ENCODE assay signal across 10 mouse cellular contexts in the genomic region with DNA sequence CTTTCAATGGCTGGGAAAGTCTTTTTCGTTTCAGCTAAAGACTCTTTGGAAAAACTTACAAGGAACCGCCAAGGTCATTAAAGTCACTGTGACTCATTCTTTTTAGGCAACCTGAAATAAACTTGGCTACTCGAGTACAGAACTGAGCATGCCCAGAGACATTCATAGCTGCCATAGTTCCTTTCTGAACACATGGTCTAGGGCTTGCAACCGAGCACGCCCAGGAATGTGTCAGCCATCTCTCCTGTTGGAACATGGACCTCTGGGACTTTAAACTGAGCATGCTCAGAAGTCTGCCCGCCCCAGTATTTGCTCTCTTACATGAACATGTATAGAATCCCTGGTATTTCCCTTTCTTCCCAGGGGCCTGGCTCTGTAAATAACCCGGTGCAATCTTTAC. TPM values are rescaled to one million over a fixed set of nuclear protein-coding genes. Genes with fewer than 3 reads are reported as not detected.
A peak's percentile ranks its signal among the peaks of the same experiment; 100 is the strongest.
DNase-seq lines count a peak whose midpoint lies in the region; ATAC-seq and TF ChIP-seq lines count a peak whose summit lies in the region.
"Had no signal": no experiment of that assay in that cellular context is flagged by ENCODE, and none has a peak within 500 bp of the region (broad histone marks: within the 10 kb centered on the region; RNA-seq: fewer than 3 reads in every experiment).

No protein-coding gene starts in this region.

- no peak for TF ChIP-seq RAD21 in CH12.LX (IDR thresholded peaks at IDR 0.05; ENCODE audit: low read depth, low read length)

- no peaks in the 10 kb centered on the region for H3K9me3 ChIP-seq in kidney, embryonic 15.5 days (replicated peaks)
- no peaks in the 10 kb centered on the region for H3K9me3 ChIP-seq in CH12.LX (replicated peaks; ENCODE audit: low read length)
- no peaks in the 10 kb centered on the region for H3K9me3 ChIP-seq in lung, postnatal 0 days (ENCODE audit: low read length)
- H3K9me3 ChIP-seq: embryonic facial prominence, embryonic 12.5 days had no signal

- dilution Hi-C loops in CH12.LX (cut with MboI; ENCODE audit: extremely low pct_ligation_motif_present, extremely low pct_unique_long_range_greater_than_20kb, low sequenced_read_pairs): no loop called here

- no peak overlapping the region for H3K4me2 ChIP-seq in kidney, embryonic 15.5 days
- H3K4me2 ChIP-seq in CH12.LX (ENCODE audit: insufficient read depth, low read depth, poor library complexity, severe bottlenecking): no peak overlapping the region
- H3K4me2 ChIP-seq in lung, postnatal 0 days (replicated peaks; ENCODE audit: low read depth, low read length): no peak overlapping the region
- H3K4me2 ChIP-seq: embryonic facial prominence, embryonic 12.5 days had no signal

- in situ Hi-C loops in CH12.LX (cut with MboI; ENCODE audit: low pct_ligation_motif_present, low pct_unique_long_range_greater_than_20kb, low sequenced_read_pairs): no loop called here

- H3K4me1 ChIP-seq in kidney, embryonic 15.5 days: peaks cover 23% of the 10 kb centered on the region
- H3K4me1 ChIP-seq in CH12.LX (ENCODE audit: control insufficient read depth in 1 of 2, insufficient read depth in 2 of 2): peaks cover 5 to 10% of the 10 kb centered on the region in 2 experiments
- H3K4me1 ChIP-seq in lung, postnatal 0 days (ENCODE audit: insufficient read depth, low read depth, low read length): no peaks in the 10 kb centered on the region

- ATAC-seq in kidney, embryonic 15.5 days (replicated peaks; ENCODE audit: low FRiP score): 0 out of 2 replicates have a peak, but pooled peaks have one; percentile 28
- peak; percentile 78 for ATAC-seq in lung, postnatal 0 days

- no peak for DNase-seq in kidney, adult 18-20 months
- no peak for DNase-seq in CH12.LX (ENCODE audit: extremely low read depth)
- DNase-seq in adipocyte (ENCODE audit: low spot score): peak; percentile 45
- peak; percentile 73 for DNase-seq in lung, postnatal 0 days (ENCODE audit: low spot score)
- DNase-seq in thymus, postnatal 10 days (ENCODE audit: low spot score in 2 of 2): no peak
- no peak for DNase-seq in left cerebral cortex, adult 2 months (ENCODE audit: extremely low spot score in 1 of 2, low spot score in 2 of 2)
- DNase-seq: thymus, postnatal 4 days had no signal

- H3K79me2 ChIP-seq in CH12.LX (replicated peaks; ENCODE audit: control insufficient read depth, extremely low read depth, insufficient read depth, poor library complexity, severe bottlenecking): no peaks in the 10 kb centered on the region

- H3K4me3 ChIP-seq in kidney, embryonic 15.5 days (replicated peaks): no peak overlapping the region
- H3K4me3 ChIP-seq in CH12.LX (replicated peaks in 1 of 3; ENCODE audit: low read depth in 2 of 3, low read length in 2 of 3, poor library complexity in 1 of 3): no peak overlapping the region
- H3K4me3 ChIP-seq in lung, postnatal 0 days (ENCODE audit: low read depth, low read length): no peak overlapping the region
- no peak overlapping the region for H3K4me3 ChIP-seq in left cerebral cortex, adult 2 months
- H3K4me3 ChIP-seq: embryonic facial prominence, embryonic 12.5 days had no signal

- TF ChIP-seq POLR2A in CH12.LX (IDR thresholded peaks at IDR 0.05; ENCODE audit: low read depth, low read length): no peak

- TF ChIP-seq CTCF in CH12.LX (conservative IDR thresholded peaks at IDR 0.05 in 1 of 2, IDR thresholded peaks at IDR 0.05 in 1 of 2; ENCODE audit: low read depth in 2 of 2, low read length in 2 of 2): no peak
- no peak for TF ChIP-seq CTCF in lung, postnatal 0 days (IDR thresholded peaks at IDR 0.05)
- no peak for TF ChIP-seq CTCF in left cerebral cortex, adult 2 months (IDR thresholded peaks at IDR 0.05)

- intact Hi-C loops in left cerebral cortex, adult 2 months (cut with DNase I): no loop called here

- no peaks in the 10 kb centered on the region for H3K27me3 ChIP-seq in kidney, embryonic 15.5 days
- H3K27me3 ChIP-seq in CH12.LX (replicated peaks): no peaks in the 10 kb centered on the region
- H3K27me3 ChIP-seq in lung, postnatal 0 days (replicated peaks; ENCODE audit: insufficient read depth, low read length): no peaks in the 10 kb centered on the region
- H3K27me3 ChIP-seq: embryonic facial prominence, embryonic 12.5 days had no signal

- no peak overlapping the region for H3K9ac ChIP-seq in kidney, embryonic 15.5 days
- no peak overlapping the region for H3K9ac ChIP-seq in CH12.LX (ENCODE audit: insufficient read depth, low read depth)
- no peak overlapping the region for H3K9ac ChIP-seq in lung, postnatal 0 days (replicated peaks; ENCODE audit: low read depth)
- H3K9ac ChIP-seq: embryonic facial prominence, embryonic 12.5 days had no signal

- H3K36me3 ChIP-seq in kidney, embryonic 15.5 days: no peaks in the 10 kb centered on the region
- H3K36me3 ChIP-seq in CH12.LX (replicated peaks in 1 of 2; ENCODE audit: control insufficient read depth in 1 of 2, insufficient read depth in 1 of 2, low read length in 1 of 2): no peaks in the 10 kb centered on the region
- H3K36me3 ChIP-seq in lung, postnatal 0 days (ENCODE audit: insufficient read depth, low read length): no peaks in the 10 kb centered on the region
- H3K36me3 ChIP-seq: embryonic facial prominence, embryonic 12.5 days had no signal

- no peak for TF ChIP-seq EP300 in CH12.LX (IDR thresholded peaks at IDR 0.05; ENCODE audit: low read length)
- peak; percentile 42; the same call in 1 of the 2 replicates for TF ChIP-seq EP300 in lung, postnatal 0 days (IDR thresholded peaks at IDR 0.05)

- peak overlapping the region; percentile 76 for H3K27ac ChIP-seq in kidney, embryonic 15.5 days
- no peak overlapping the region for H3K27ac ChIP-seq in CH12.LX (ENCODE audit: insufficient read depth, low read depth)
- 0 out of 2 replicates have a peak overlapping the region, but pooled peaks have one; percentile 15 for H3K27ac ChIP-seq in lung, postnatal 0 days (ENCODE audit: low read length)
- H3K27ac ChIP-seq in left cerebral cortex, adult 2 months: no peak overlapping the region
- H3K27ac ChIP-seq: embryonic facial prominence, embryonic 12.5 days had no signal

- 57% methylated on average over 7 of the region's 7 CpGs for WGBS in kidney, embryonic 15.5 days
- 39% methylated on average over 7 of the region's 7 CpGs for WGBS in lung, postnatal 0 days

TF ChIP-seq in CH12.LX, 34 proteins besides CTCF, POLR2A, EP300 and RAD21:
- peak; percentile 69 for TF ChIP-seq NRF1 (IDR thresholded peaks at IDR 0.05; ENCODE audit: low read depth, low read length)
- TF ChIP-seq ELF1 (IDR thresholded peaks at IDR 0.05; ENCODE audit: low read depth, low read length): no peak

RNA-seq across cellular contexts. Expression of a gene that starts 11.4 kb away (rescaled TPM):
- not detected in 2 replicates for polyA plus RNA-seq in kidney, embryonic 15.5 days (2015; fragmentation: Nextera tagmentation; extraction: Ambion mirVana)
- total RNA-seq in CH12.LX (2012; rRNA removed) (0.67 and 0.93 TPM in 2 replicates), CH12.LX (2014; rRNA removed) (0.32 and 0.39 TPM in 2 replicates)
- 0.38 and 0.43 TPM in 2 replicates for polyA plus RNA-seq in CH12.LX (2012; ENCODE audit: insufficient read length, low read depth)
- polyA plus RNA-seq in lung, postnatal 0 days (2015; fragmentation: Nextera tagmentation; extraction: Ambion mirVana): 0.08 and 0.17 TPM in 2 replicates
- total RNA-seq in left cerebral cortex, adult 2 months (2021): not detected
- total RNA-seq: layer of hippocampus, postnatal 14 days had no signal
- polyA plus RNA-seq: embryonic facial prominence, embryonic 12.5 days had no signal

RNA-seq across cellular contexts. Expression of a gene that starts 13.0 kb away (rescaled TPM):
- 1.3 and 1.9 TPM in 2 replicates for polyA plus RNA-seq in kidney, embryonic 15.5 days (2015; fragmentation: Nextera tagmentation; extraction: Ambion mirVana)
- total RNA-seq in CH12.LX (2012; rRNA removed) (1.3 and 2.7 TPM in 2 replicates), CH12.LX (2014; rRNA removed) (1.2 and 1.4 TPM in 2 replicates)
- polyA plus RNA-seq in CH12.LX (2012; ENCODE audit: insufficient read length, low read depth): 2.0 and 2.5 TPM in 2 replicates
- 1.5 and 1.8 TPM in 2 replicates for polyA plus RNA-seq in lung, postnatal 0 days (2015; fragmentation: Nextera tagmentation; extraction: Ambion mirVana)
- under 1 TPM; 0.20 to 0.30 TPM for total RNA-seq in left cerebral cortex, adult 2 months (2021)

Comparison
In these comparisons a context has a peak if more than half of its experiments do, and no peak if none do; other contexts are left out.
1. H3K27ac ChIP-seq: peak in kidney, embryonic 15.5 days (single experiment) and lung, postnatal 0 days (single experiment); none in CH12.LX (single experiment) and left cerebral cortex, adult 2 months (single experiment).
2. DNase-seq: peak in adipocyte (single experiment) and lung, postnatal 0 days (single experiment); none in kidney, adult 18-20 months (single experiment), CH12.LX (single experiment), thymus, postnatal 10 days (0 of 2) and left cerebral cortex, adult 2 months (0 of 2).